Mouse (Mus musculus): Measurements from ENCODE around the gene Nfasc.

Gene Nfasc

DNA sequence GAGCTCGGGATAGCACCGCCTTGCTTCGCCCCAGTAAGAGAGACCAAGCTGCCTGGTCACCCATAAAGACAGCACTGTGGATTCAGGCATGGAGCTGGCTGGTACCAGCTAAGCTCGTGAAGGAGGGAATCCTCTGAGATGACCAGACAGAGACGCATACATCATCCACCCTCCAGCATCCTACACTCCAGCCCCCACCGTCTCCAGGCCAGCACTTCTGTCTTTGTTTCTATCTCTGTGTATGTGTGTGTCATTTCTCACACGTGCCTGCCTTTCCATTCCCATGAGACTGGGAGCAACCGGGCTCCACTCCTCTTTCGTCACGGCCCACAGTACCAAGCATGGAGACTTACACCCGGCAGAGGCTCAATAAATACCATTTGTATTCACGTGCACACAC, 9.3 kb downstream of the Nfasc start:
- no peak for DNase-seq (ENCODE audit: low read depth)

- DNase-seq (ENCODE audit: low read depth), result peak; percentile 52
Measured at GRCm38 (mm10) chr1:132727548-132727947, 14.0 kb downstream of the Nfasc start.

GRCm38 (mm10) chr1:132722362-132722761, 19.2 kb downstream of the Nfasc start:
- DNase-seq (ENCODE audit: low read depth), result no peak

- no peak for DNase-seq (ENCODE audit: low read depth)
Measured at GRCm38 (mm10) chr1:132721266-132721665, 20.3 kb downstream of the Nfasc start.

DNA sequence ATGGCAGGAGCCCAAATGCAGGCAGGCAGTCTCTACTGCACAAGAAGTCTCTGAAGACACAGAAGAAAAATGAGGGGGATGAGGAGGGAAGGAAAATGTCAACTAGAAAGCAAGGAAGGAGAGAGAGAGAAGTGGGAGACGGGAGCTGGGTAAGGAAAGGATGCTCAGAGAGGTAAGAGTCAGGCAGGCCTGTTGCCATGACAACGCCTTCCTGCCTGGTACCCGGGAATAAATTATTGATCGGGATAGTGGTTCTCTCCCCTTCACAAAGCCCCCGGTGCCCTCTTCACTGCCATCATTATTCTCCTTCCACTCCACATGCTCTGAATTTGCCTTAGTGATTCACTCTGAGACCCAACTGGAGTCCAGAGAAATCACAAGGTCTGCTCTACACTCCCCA, 23.4 kb downstream of the Nfasc start:
- no peak for DNase-seq (ENCODE audit: low read depth)

DNA sequence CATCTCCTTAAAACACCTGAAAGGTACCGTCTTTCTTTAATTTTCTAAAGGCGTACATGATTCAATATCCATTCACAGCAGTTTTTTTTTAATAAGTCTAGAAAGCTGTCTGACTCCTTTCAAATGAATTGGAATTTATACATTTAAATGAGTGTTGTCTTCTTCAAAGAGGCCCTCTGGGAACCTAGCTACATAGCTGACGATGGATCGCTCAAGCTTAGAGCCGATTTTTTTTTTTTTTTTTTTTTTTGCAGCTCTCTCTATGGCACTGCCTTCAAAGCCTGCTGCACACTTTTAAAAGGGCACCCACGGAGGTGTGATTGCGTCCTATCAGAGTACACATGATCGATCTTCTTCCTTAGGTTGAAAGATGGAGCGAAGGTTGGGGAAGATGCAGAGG, 26.6 kb downstream of the Nfasc start:
- no peak for DNase-seq (ENCODE audit: low read depth)

- no peak for DNase-seq (ENCODE audit: low read depth)
Measured at GRCm38 (mm10) chr1:132709419-132709818, 32.2 kb downstream of the Nfasc start.

- no peak for DNase-seq (ENCODE audit: low read depth)
Measured at GRCm38 (mm10) chr1:132707301-132707700, 34.3 kb downstream of the Nfasc start.

- no peak for DNase-seq (ENCODE audit: low read depth)
Measured at GRCm38 (mm10) chr1:132703467-132703866, 38.1 kb downstream of the Nfasc start.

- no peak for DNase-seq (ENCODE audit: low read depth)
Measured at GRCm38 (mm10) chr1:132696926-132697325, 44.7 kb downstream of the Nfasc start.

- DNase-seq (ENCODE audit: low read depth), result no peak
Measured at GRCm38 (mm10) chr1:132696232-132696631, 45.4 kb downstream of the Nfasc start.

GRCm38 (mm10) chr1:132694007-132694406, 47.6 kb downstream of the Nfasc start:
- no peak for DNase-seq (ENCODE audit: low read depth)

- no peak for DNase-seq (ENCODE audit: low read depth)
Measured at GRCm38 (mm10) chr1:132689181-132689580, 52.4 kb downstream of the Nfasc start.

DNA sequence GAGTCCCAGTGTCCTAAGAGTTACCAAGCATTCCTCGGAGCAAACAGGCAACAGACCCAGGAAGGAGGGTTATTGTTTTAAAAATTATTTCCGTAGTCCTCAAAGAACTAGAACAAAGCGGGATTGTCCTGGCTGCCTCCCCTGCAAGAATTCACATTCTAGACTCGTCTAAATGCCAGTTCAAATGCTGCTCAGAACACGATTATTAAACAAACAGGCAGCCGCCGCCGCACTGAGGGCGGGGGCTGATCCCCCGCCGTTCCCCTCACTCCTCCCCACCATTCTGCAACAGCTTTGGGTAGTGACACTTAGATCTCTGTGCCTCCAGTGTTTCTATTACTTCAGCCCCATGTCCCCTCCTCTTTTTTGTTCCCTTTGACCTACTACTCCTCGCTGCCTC, 62.7 kb downstream of the Nfasc start:
- DNase-seq (ENCODE audit: low read depth), result no peak

GRCm38 (mm10) chr1:132678076-132678475, 63.5 kb downstream of the Nfasc start:
- no peak for DNase-seq (ENCODE audit: low read depth)

DNA sequence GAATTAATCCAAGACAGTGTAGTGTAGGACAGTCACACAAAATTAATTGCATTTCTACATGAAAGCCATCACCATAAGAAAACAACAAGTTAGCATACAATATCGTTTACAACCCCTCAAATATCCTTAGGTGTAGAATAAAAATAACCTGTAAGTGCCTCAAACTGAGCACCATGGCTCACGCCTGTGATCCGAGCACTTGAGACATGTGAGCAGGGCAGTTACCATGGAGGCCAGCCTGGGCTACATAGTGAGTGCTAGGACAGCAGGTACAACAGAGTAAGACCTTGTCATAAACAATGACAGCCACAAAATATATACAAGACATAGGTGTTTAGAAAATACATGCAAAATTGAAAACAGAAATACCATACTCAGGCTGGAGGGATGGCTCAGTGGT, 68.9 kb downstream of the Nfasc start:
- DNase-seq (ENCODE audit: low read depth), result no peak

- no peak for DNase-seq (ENCODE audit: low read depth)
Measured at GRCm38 (mm10) chr1:132669200-132669599, 72.4 kb downstream of the Nfasc start.

GRCm38 (mm10) chr1:132660354-132660753, 81.2 kb downstream of the Nfasc start:
- no peak for DNase-seq (ENCODE audit: low read depth)

GRCm38 (mm10) chr1:132659604-132660003, 82.0 kb downstream of the Nfasc start:
- DNase-seq (ENCODE audit: low read depth), result no peak

DNA sequence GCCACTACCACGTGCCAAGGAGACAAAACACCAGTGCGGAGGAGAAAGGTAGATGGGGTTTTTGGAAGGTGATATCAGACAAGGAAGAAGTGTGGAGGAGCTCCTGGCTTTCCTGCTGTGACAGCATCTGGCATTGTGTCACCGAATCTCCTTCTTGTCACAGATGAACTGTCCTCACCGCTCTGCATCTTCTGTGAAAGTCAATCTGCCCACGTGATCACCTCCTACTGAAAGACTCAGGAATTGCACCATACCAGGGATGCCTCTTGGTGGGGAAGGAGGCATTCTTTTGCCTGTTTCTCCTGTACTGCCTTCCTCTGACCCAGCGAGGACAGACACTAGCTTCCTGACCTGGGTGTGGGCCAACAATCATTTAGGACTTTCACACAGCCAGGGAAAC, 86.0 kb downstream of the Nfasc start:
- no peak for DNase-seq (ENCODE audit: low read depth)

DNA sequence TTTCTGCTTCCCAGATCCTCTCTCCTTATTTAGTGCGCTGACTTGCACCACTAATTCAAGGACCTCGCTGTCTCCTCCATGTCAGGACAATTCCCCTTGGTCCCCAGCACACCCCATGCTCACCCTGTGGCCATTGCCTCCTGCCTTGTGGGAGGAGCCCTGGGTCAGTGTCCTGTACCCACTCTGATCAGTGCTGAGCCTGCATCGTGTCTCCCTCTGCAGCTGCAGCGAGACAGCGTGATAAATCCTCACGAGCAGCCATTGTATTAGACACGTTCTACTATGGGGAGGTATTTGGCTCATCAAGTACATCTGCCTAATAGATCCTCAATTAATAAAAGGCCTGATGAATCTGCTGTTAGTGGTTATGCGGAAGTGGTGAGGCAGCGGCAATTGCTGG, 86.8 kb downstream of the Nfasc start:
- DNase-seq (ENCODE audit: low read depth), result no peak

DNA sequence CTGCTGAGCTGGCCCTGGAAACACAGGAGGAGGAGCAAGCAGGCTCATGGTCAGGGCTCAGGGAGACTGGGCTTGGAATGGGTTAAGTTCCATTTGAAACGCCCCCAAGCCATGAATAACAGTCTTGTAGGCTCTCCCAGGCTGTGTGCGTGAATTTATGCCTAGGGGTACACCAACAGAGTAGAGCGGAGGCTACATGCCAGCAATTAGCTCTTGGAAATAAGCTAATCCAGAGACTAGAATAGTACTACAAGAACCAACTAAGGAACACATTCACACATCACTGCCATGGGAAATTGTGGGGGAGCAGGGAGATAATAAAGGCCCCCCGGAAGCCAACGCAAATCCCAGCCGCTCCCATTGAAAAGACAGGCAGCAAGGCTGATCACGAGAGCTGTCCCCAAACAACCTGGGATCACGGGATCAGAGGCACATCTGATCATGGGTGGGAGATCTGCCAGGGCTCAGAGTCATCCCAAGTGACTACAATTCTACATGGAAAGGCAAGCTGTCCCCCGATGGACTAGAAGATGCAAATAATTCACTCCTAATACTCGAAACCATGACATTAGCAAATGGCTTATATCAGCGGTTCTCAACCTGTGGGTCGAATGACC, 87.6 kb downstream of the Nfasc start:
- no peak for DNase-seq (ENCODE audit: low read depth)

GRCm38 (mm10) chr1:132653161-132653560, 88.4 kb downstream of the Nfasc start:
- no peak for DNase-seq (ENCODE audit: low read depth)

DNA sequence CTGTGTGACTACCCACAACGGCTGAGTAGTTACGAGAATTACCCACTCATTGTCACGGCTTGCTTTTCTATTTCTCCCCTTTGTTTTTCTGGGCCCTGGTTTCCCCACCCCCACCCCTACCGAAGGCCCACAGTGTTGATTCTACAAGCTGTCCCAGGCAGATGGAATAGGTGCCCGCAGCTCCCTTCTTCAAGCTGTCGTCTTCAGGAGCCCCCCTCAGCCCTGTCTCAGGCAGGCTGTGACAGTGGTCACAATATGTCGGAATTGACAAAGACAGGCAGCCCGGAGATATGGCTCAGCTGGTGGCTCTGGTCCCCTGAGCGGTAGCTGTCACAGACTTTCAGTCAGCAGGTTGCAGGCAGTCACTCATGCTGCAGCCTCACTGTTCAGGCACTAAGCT, 90.9 kb downstream of the Nfasc start:
- no peak for DNase-seq (ENCODE audit: low read depth)

DNA sequence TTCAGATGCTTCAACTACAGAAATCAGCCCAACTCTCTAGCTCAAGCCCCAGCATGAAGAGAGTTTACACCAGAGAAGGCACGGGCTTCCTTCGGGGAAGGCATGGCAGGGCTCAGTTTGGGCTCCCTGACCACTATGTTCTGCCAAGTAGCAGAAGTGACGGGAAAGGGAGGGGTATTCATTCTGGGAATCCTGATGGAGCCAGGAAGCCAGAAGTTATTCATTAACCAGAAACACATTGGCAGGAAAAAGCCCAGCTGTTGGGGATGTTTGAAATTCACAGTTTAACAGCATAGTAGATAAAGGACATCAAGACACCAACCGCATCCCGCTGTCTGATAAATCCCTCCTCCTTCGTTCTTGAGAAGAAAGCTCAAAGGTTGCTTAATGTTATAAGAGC, 93.6 kb downstream of the Nfasc start:
- DNase-seq (ENCODE audit: low read depth), result peak; percentile 14

All from NIH3T3 (cell line).